Mouse (Mus musculus) monocyte, adult 2 months (primary cell): ENCODE measurements at regions not wholly inside any gene's neighbourhood (a gene's known extent, or its start where the extent isn't known, plus 50 kb on each side); places are given as distances from the start of the nearest gene placed in this dataset.
"Not testable (repeated sequence)": the region's sequence is repeated elsewhere in the genome, so short reads cannot be mapped to it uniquely, and the experiment has no call there.

ENCODE experiments used
- DNase-seq, 2 experiments: peaks; one replicate each; pipeline ENCODE4 v3.0.0; 2022; ENCODE audit warnings: low spot score in 2 of 2, low read depth in 1 of 2

- DNase-seq: not testable (repeated sequence)
Measured at GRCm38 (mm10) chr1:23316288-23316687, 81.3 kb downstream of the Ogfrl1 start.

- not testable (repeated sequence) for DNase-seq
Measured at GRCm38 (mm10) chr1:23314863-23315262, 82.7 kb downstream of the Ogfrl1 start.

- DNase-seq: no peak
Measured at GRCm38 (mm10) chr1:23292718-23293117, 104.9 kb downstream of the Ogfrl1 start.

- DNase-seq: no peak
Measured at GRCm38 (mm10) chr1:23286741-23287140, 110.8 kb downstream of the Ogfrl1 start.

- DNase-seq: no peak
Measured at GRCm38 (mm10) chr1:23282870-23283219, 114.7 kb downstream of the Ogfrl1 start.

GRCm38 (mm10) chr1:23282215-23282869 is 115.2 kb downstream of the Ogfrl1 start:
- DNase-seq: no peak

GRCm38 (mm10) chr1:23279827-23280226 is 117.7 kb downstream of the Ogfrl1 start:
- DNase-seq: no peak

- DNase-seq: no peak
Measured at GRCm38 (mm10) chr1:23272077-23272476, 125.5 kb downstream of the Ogfrl1 start.

- DNase-seq: no peak
Measured at GRCm38 (mm10) chr1:23270910-23271822, 126.4 kb downstream of the Ogfrl1 start.

GRCm38 (mm10) chr1:23268062-23268461 is 129.5 kb downstream of the Ogfrl1 start:
- DNase-seq: no peak

GRCm38 (mm10) chr1:23265556-23266232 is 131.9 kb downstream of the Ogfrl1 start:
- no peak for DNase-seq

- DNase-seq: no peak
Measured at GRCm38 (mm10) chr1:23264251-23264650, 133.3 kb downstream of the Ogfrl1 start.

GRCm38 (mm10) chr1:23263798-23264197 is 133.8 kb downstream of the Ogfrl1 start:
- no peak for DNase-seq

GRCm38 (mm10) chr1:23261652-23262051 is 135.9 kb downstream of the Ogfrl1 start:
- no peak for DNase-seq

GRCm38 (mm10) chr1:23257306-23257895 is 140.2 kb downstream of the Ogfrl1 start:
- DNase-seq: no peak

GRCm38 (mm10) chr1:23256630-23257001 is 141.0 kb downstream of the Ogfrl1 start:
- DNase-seq: peak; percentile 1 to 23

GRCm38 (mm10) chr1:23255925-23256629 is 141.5 kb downstream of the Ogfrl1 start:
- peak; percentile 61 to 75 for DNase-seq

- DNase-seq: no peak
Measured at GRCm38 (mm10) chr1:23254235-23254634, 143.3 kb downstream of the Ogfrl1 start.

GRCm38 (mm10) chr1:23231522-23231921 is 129.5 kb upstream of the 4933415F23Rik start:
- no peak for DNase-seq

GRCm38 (mm10) chr1:23228478-23228877 is 126.4 kb upstream of the 4933415F23Rik start:
- DNase-seq: no peak
